Mouse (Mus musculus) stomach, embryonic 15.5 days (tissue): ENCODE results near the gene Mrps24. TPM values are rescaled to one million over a fixed set of nuclear protein-coding genes. Genes with fewer than 3 reads are reported as not detected.

ENCODE experiments used
- ATAC-seq: fragments of 200-750 bp; cut with Nextera tagmentation; 2 replicates; pipeline ENCODE4 v1.8.0; 2017; ENCODE audit warnings: low read depth, moderate number of reproducible peaks, moderate TSS enrichment; ENCODE audit not compliant: insufficient read depth, low FRiP score
- H3K27ac ChIP-seq: fragments of 300-500 bp; sonication (generic); 2 replicates; pipeline ENCODE4 v1.5.1; 2015; ENCODE audit warnings: mild to moderate bottlenecking, inconsistent platforms
- H3K27me3 ChIP-seq: fragments of 300-500 bp; sonication (generic); replicated peaks from 2 replicates; pipeline ENCODE4 v1.6.1; 2015; ENCODE audit warnings: inconsistent platforms
- H3K36me3 ChIP-seq: fragments of 300-500 bp; sonication (generic); 2 replicates; pipeline ENCODE4 v1.6.1; 2015; ENCODE audit warnings: inconsistent platforms
- H3K4me1 ChIP-seq: fragments of 300-500 bp; sonication (generic); 2 replicates; pipeline ENCODE4 v1.6.1; 2015; ENCODE audit warnings: inconsistent platforms
- H3K4me2 ChIP-seq: fragments of 300-500 bp; sonication (generic); 2 replicates; pipeline ENCODE4 v1.6.1; 2015; ENCODE audit warnings: mild to moderate bottlenecking, inconsistent platforms
- H3K4me3 ChIP-seq: fragments of 300-500 bp; sonication (generic); replicated peaks from 2 replicates; pipeline ENCODE4 v1.5.1; 2015; ENCODE audit warnings: inconsistent platforms
- H3K9ac ChIP-seq: fragments of 300-500 bp; sonication (generic); 2 replicates; pipeline ENCODE4 v1.6.1; 2015; ENCODE audit warnings: inconsistent platforms
- H3K9me3 ChIP-seq: fragments of 300-500 bp; sonication (generic); 2 replicates; pipeline ENCODE4 v1.6.1; 2016; ENCODE audit warnings: inconsistent platforms
- WGBS: fragments of 180-500 bp; shearing (Covaris S2); methylation state at CpG from one replicate; pipeline ENCODE4 v1.1.7; 2015; 5-methylcytosine and 5-hydroxymethylcytosine counted together
- polyA plus RNA-seq: library from polyadenylated mRNA; unstranded; fragments of >200 nt; fragmentation: Nextera tagmentation; extraction: Ambion mirVana; gene quantifications from 2 replicates; pipeline ENCODE4 v1.2.1, GENCODE M21; 2015

Mrps24 gene
- polyA plus RNA-seq, 1 experiment from 2014 or later = 217 TPM

GRCm38 (mm10) chr11:5702957-5703332, 12.5 kb downstream of the Mrps24 start:
- H3K27me3 ChIP-seq = no peaks in the 10 kb centered on the region
- no peak for ATAC-seq
- whole genome bisulfite sequencing = 90% methylated on average over 6 of the region's 6 CpGs
- H3K4me3 ChIP-seq = no peak overlapping the region
- peaks cover 12% of the 10 kb centered on the region for H3K4me1 ChIP-seq
- H3K4me2 ChIP-seq = no peak overlapping the region
- H3K27ac ChIP-seq = no peak overlapping the region
- H3K36me3 ChIP-seq = peaks cover 16% of the 10 kb centered on the region
- H3K9ac ChIP-seq = no peak overlapping the region
- H3K9me3 ChIP-seq = no peaks in the 10 kb centered on the region

- 72% methylated on average over 5 of the region's 5 CpGs for WGBS
- H3K4me1 ChIP-seq = peaks cover 12% of the 10 kb centered on the region
- no peak overlapping the region for H3K27ac ChIP-seq
- no peak overlapping the region for H3K4me3 ChIP-seq
- H3K36me3 ChIP-seq = peaks cover 16% of the 10 kb centered on the region
- H3K27me3 ChIP-seq = no peaks in the 10 kb centered on the region
- ATAC-seq = no peak
- no peak overlapping the region for H3K9ac ChIP-seq
- H3K9me3 ChIP-seq = no peaks in the 10 kb centered on the region
- H3K4me2 ChIP-seq = no peak overlapping the region
Measured at GRCm38 (mm10) chr11:5702271-5702956, 13.1 kb downstream of the Mrps24 start.

- no peak for ATAC-seq
- Histone ChIP-seq H3K36me3 (peaks cover 16% of the 10 kb centered on the region), H3K27me3 (no peaks in the 10 kb centered on the region), H3K27ac (no peak overlapping the region), H3K4me2 (no peak overlapping the region), H3K9ac (no peak overlapping the region), H3K9me3 (no peaks in the 10 kb centered on the region), H3K4me3 (no peak overlapping the region), H3K4me1 (peaks cover 12% of the 10 kb centered on the region)
- 100% methylated on average over 1 of the region's 1 CpGs for WGBS
Measured at GRCm38 (mm10) chr11:5701821-5702220, 13.7 kb downstream of the Mrps24 start.

GRCm38 (mm10) chr11:5701300-5701699, 14.2 kb downstream of the Mrps24 start:
- Histone ChIP-seq H3K9ac (no peak overlapping the region), H3K36me3 (peaks cover 16% of the 10 kb centered on the region), H3K4me3 (no peak overlapping the region), H3K27ac (no peak overlapping the region), H3K9me3 (no peaks in the 10 kb centered on the region), H3K4me1 (peaks cover 9% of the 10 kb centered on the region), H3K4me2 (no peak overlapping the region), H3K27me3 (no peaks in the 10 kb centered on the region)
- whole genome bisulfite sequencing = 51% methylated on average over 2 of the region's 2 CpGs
- no peak for ATAC-seq

GRCm38 (mm10) chr11:5700808-5701207, 14.7 kb downstream of the Mrps24 start:
- 85% methylated on average over 7 of the region's 7 CpGs for WGBS
- ATAC-seq = no peak
- H3K27me3 ChIP-seq = no peaks in the 10 kb centered on the region

GRCm38 (mm10) chr11:5691775-5692174, 23.7 kb downstream of the Mrps24 start:
- H3K36me3 ChIP-seq = no peaks in the 10 kb centered on the region
- no peak for ATAC-seq
- 24% methylated on average over 7 of the region's 7 CpGs for whole genome bisulfite sequencing

More at GRCm38 (mm10) chr11:5700808-5701207, 14.7 kb downstream of the Mrps24 start:
- no peak overlapping the region for H3K9ac ChIP-seq
- no peak overlapping the region for H3K4me2 ChIP-seq
- no peak overlapping the region for H3K27ac ChIP-seq
- H3K4me1 ChIP-seq = peaks cover 4% of the 10 kb centered on the region
- H3K36me3 ChIP-seq = peaks cover 16% of the 10 kb centered on the region
- no peak overlapping the region for H3K4me3 ChIP-seq
- H3K9me3 ChIP-seq = no peaks in the 10 kb centered on the region

GRCm38 (mm10) chr11:5684283-5684682, 31.2 kb downstream of the Mrps24 start:
- Histone ChIP-seq H3K4me1 (no peaks in the 10 kb centered on the region), H3K9ac (no peak overlapping the region), H3K36me3 (no peaks in the 10 kb centered on the region), H3K4me3 (no peak overlapping the region), H3K27me3 (no peaks in the 10 kb centered on the region), H3K27ac (no peak overlapping the region), H3K9me3 (no peaks in the 10 kb centered on the region), H3K4me2 (no peak overlapping the region)
- ATAC-seq = no peak
- WGBS = 26% methylated on average over 7 of the region's 7 CpGs

More at GRCm38 (mm10) chr11:5691775-5692174, 23.7 kb downstream of the Mrps24 start:
- H3K27ac ChIP-seq = no peak overlapping the region
- no peaks in the 10 kb centered on the region for H3K27me3 ChIP-seq
- no peak overlapping the region for H3K4me3 ChIP-seq
- H3K4me1 ChIP-seq = no peaks in the 10 kb centered on the region
- no peak overlapping the region for H3K4me2 ChIP-seq
- H3K9ac ChIP-seq = no peak overlapping the region
- H3K9me3 ChIP-seq = no peaks in the 10 kb centered on the region

GRCm38 (mm10) chr11:5682541-5682940, 32.9 kb downstream of the Mrps24 start:
- 52% methylated on average over 6 of the region's 6 CpGs for WGBS
- no peaks in the 10 kb centered on the region for H3K27me3 ChIP-seq
- H3K9ac ChIP-seq = no peak overlapping the region
- no peak for ATAC-seq
- H3K4me1 ChIP-seq = no peaks in the 10 kb centered on the region
- H3K9me3 ChIP-seq = no peaks in the 10 kb centered on the region
- no peak overlapping the region for H3K27ac ChIP-seq
- no peak overlapping the region for H3K4me2 ChIP-seq
- H3K36me3 ChIP-seq = no peaks in the 10 kb centered on the region
- H3K4me3 ChIP-seq = no peak overlapping the region

Other genes with a start within 250 kb of the Mrps24 start
- 289 and 305 TPM in 2 replicates for gene Xbp1, start 195.0 kb downstream of the Mrps24 start, polyA plus RNA-seq
- gene Ccdc117, start 173.5 kb downstream of the Mrps24 start, polyA plus RNA-seq = 17.1 and 18.8 TPM in 2 replicates
- 0.40 TPM in 1 of 2 replicates, not detected in the other for gene Ankrd36, start 146.0 kb downstream of the Mrps24 start, polyA plus RNA-seq
- gene Urgcp, start 46.7 kb upstream of the Mrps24 start, polyA plus RNA-seq = 22.8 and 23.3 TPM in 2 replicates
- 111 and 115 TPM in 2 replicates for gene Dbnl, start 72.8 kb upstream of the Mrps24 start, polyA plus RNA-seq
- 3.4 and 6.7 TPM in 2 replicates for gene Pgam2, start 88.1 kb upstream of the Mrps24 start, polyA plus RNA-seq
- gene Polm, start 122.3 kb upstream of the Mrps24 start, polyA plus RNA-seq = 9.6 and 11.1 TPM in 2 replicates
- gene Aebp1, start 146.3 kb upstream of the Mrps24 start, polyA plus RNA-seq = 38.9 and 40.1 TPM in 2 replicates
- 122 and 134 TPM in 2 replicates for gene Pold2, start 162.6 kb upstream of the Mrps24 start, polyA plus RNA-seq
- 25.2 and 30.7 TPM in 2 replicates for gene Myl7, start 183.1 kb upstream of the Mrps24 start, polyA plus RNA-seq
- gene Gck, start 234.4 kb upstream of the Mrps24 start, polyA plus RNA-seq = 3.4 and 3.5 TPM in 2 replicates
- 48.7 and 54.8 TPM in 2 replicates for gene Ykt6, start 240.0 kb upstream of the Mrps24 start, polyA plus RNA-seq